Mouse (Mus musculus) kidney, adult 2 months (tissue): ENCODE measurements around the gene Ift88.

Experiments used
- CTCF ChIP-seq: fragments of 200-500 bp; conservative IDR thresholded peaks from 2 replicates; pipeline ENCODE4 v1.5.1; 2011; ENCODE audit warnings: low read depth, mild to moderate bottlenecking, control low read depth, low read length, moderate library complexity, mixed read lengths; ENCODE audit not compliant: insufficient read depth, insufficient read length
- POLR2A ChIP-seq: fragments of 200-500 bp; IDR thresholded peaks from one replicate; pipeline ENCODE4 v1.6.1; 2011; ENCODE audit warnings: low read depth, low read length, control low read depth

- no peak for TF ChIP-seq CTCF
- TF ChIP-seq POLR2A, result no peak
These were observed 15.8 kb upstream of the Ift88 start for GRCm38 (mm10) chr14:57408100-57408499.
